Mouse (Mus musculus): ENCODE results near the gene Esrrg.

Gene Esrrg

DNA sequence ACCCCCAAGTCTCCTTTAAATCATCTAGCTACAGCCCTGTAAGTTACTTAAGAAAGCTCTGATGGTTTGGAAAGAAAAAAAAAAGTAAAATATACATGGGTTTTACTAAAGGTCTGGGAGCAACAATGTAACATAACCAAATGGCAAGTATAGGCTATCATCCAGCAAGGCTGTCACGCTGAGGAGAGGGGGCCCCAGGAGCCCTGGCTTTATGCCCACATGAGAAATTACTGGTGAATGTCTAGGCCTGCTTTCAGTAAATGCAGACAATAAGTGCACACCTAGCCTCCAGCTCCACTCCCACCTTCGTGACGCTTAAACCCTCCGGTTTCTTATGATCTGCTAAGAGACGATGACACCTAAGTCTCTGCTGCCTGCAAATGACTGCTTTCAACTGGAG, 360.9 kb downstream of the Esrrg start:
- DNase-seq (ENCODE audit: extremely low read depth, insufficient read length, low spot score): no peak

DNA sequence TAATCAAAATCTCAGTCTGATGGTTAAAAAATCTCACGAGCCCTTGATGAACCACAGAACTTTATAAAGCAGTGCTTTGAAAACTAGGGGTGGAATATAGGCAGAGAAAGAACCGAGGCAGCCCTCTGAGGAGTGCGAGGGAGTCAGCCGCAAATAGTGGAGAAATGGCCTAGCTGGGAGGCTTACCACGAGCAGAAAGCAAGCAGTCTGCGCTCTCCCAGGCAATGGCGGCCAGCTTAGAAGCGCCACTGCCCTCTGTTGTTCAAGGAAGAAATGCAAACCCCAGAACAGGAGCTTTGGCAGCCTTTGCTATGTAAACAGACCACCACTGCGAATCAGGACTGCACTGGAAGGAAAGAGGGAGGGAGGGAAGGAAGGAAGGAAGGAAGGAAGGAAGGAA, 365.8 kb downstream of the Esrrg start:
- no peak for DNase-seq (ENCODE audit: extremely low read depth, insufficient read length, low spot score)

DNA sequence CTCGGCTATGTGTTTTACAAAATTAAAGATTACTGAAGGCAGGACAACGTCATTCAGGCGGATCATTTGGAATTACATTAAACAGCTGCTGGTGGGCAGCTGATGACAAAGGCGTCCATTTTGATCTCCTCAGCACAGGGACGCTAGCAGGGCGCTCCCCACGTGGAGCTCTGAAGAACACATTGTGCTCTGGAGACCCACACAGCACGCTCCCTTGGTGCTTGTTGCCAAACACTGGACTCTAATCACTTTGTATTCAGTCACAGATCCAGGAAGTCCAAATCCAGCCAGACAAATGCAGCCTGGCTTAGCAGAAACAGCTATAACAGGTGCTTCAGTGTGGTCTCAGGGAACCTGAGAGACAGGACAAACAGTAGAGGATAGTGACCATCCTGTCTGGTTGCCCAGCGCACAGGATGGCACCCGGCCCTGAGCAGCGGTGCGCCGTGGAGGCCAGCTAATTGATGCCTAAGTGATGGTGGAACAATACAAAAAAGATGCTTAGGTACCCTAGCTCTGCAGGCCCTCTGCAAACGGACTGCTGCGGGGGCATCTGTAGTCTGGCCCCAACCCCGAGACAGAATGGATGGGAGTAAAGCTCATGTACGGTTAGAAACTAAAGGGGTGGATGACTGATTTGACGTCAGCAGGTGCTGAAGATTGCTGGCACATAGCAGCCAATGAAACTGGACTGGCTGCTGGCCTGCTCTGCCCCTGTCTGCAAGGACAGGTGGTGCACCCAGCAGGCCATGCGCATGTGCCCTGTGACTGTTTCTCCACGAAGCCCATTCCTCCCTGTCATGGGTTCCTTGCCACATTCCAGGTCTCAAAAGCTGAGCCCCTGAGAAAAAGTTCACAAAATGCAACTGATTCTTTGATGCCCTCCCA, 367.1 kb downstream of the Esrrg start:
- DNase-seq (ENCODE audit: extremely low read depth, insufficient read length, low spot score): no peak

DNA sequence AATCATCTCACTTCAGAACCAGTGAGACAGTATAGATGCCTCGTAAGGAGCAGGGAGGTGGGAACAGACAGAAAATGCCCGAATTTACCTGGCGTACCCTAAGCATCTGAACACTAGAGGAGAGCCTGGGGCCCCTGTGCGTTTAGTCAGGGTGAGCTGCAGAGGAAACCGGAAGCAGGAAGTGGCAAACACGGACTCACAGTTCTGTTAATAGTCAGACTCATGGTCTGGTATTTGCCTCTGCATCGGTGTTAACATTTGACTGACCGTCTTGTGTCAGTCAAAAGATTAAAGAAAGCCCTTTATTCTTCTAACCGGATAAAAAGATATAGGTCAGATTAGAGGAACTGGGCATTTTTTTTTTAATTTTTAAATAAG, 367.8 kb downstream of the Esrrg start:
- DNase-seq (ENCODE audit: extremely low read depth, insufficient read length, low spot score): no peak

DNA sequence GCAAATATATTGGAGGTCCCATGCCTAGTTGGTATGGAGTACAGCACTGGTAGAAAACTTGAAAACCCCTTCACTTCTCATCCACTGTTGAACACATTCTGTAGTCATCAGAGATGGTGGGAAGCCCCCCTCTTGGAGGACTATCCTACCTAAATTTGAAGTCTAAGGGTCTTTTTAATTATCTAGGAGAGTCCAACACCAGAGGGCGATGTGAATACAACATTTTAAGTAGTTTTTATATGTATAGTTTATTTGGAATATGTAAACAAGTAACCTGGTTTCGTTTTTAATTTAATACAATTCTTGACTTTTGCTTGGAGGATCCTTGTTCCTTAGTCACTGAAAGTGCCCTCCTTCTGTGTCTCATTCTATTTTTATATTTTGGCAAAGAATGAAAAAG, 372.4 kb downstream of the Esrrg start:
- no peak for DNase-seq (ENCODE audit: extremely low read depth, insufficient read length, low spot score)

DNA sequence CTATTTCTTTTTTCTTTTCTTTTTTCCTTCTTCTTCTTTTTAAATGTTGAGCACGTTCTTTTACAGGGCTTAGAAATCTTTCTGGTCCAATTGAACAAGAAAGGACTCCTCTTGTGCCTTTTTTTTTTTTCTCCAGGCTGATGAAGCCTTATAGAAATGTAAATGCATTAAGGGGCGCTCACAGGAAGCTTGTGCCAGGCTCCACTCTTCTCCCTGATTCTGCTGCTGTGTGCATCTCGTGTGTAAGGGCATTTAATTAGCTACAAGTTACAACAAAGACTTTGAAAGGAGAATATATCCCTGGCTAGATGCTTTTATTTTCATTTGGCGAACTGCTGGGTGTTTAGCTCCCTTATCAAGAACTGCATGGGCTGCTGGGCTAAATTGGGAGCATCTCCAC, 374.6 kb downstream of the Esrrg start:
- DNase-seq (ENCODE audit: extremely low read depth, insufficient read length, low spot score): no peak

DNA sequence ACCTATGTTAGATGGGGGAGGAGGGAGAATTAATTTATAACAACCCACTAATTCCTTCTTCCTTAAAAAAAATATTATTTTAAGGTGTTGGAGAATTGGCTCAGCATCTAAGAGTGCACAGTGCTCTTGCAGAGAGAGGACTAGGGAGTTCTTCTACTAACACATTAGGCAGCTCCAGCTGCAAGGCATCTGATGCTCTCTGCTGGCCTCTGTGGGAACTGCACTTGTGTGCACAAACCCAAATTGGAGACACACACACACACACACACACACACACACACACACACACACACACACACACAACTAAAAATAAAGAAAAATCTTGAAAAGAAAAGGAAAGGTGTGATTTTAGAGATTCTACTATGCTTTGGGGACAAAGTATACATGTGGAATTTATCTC, 381.6 kb downstream of the Esrrg start:
- no peak for DNase-seq (ENCODE audit: extremely low read depth, insufficient read length, low spot score)

DNA sequence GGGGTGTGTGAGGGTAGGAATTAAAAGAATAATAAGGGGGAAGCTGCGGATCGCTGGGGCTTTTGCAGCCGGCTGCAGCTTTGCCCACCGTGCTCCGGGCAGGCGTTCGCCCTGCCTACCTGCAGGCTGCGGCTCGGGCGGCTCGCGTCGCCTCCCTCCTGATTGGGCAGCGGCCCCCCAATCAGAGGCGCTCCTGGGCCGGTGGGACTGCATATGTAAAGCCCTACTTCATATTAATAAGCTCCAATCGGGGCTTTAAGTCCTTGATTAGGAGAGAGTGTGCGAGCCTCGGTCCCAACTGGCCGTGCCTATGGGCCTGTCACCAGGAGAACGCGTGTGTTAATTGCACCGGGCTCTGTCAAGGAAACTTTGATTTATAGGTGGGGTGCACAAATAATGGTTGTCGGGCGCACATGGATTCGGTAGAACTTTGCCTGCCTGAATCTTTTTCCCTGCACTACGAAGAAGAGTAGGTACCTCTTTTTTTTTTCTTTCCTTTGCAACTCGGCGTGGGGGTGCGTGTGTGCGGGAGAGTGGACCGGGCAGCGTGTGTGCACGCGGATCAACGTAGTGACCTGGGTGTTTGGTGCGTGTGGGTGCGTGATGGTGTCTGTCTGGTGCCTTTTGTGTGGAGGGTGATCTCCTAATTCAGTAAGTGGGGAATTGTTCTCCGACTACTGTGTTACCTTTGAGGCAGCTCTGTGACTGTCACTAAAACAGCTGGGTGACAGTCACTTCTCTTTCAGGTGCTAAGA, 389.2 kb downstream of the Esrrg start:
- DNase-seq (ENCODE audit: extremely low read depth, insufficient read length, low spot score): no peak

DNA sequence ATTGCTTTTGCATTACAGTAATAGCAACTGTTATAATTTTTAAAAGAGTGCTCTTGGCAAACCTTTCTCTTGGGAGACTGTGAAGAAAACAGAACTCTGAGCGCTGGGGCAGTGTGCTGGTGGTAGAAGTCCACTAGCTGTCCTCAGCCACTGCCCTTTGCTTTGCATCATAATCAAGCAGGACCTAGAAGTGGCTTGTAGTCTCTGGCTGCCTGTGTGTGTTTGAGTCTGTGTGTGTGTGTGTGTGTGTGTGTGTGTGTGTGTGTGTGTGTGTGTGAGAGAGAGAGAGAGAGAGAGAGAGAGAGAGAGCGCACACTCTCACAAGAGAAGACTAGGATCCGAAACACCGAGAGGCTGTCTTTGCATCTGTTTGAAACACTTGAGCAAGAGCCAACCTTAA, 390.5 kb downstream of the Esrrg start:
- DNase-seq (ENCODE audit: extremely low read depth, insufficient read length, low spot score): no peak

DNA sequence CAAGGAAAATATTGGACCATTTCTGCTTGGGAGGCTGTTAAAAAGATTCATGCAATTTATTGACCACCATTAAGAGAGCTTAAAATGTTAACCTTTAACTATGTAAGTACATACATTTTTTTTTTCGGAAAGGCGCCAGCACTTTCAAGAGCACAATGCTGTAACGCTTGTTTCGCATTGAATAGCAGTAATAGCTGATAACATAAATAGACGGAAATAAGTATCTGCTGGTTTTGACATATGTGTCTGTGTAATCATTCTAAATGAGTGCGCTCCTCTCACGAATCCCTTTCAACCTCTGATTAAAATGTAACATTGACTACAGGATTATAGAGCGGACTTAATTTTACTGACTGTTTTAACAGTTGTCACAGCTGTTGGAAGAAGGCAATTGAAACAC, 391.6 kb downstream of the Esrrg start:
- no peak for DNase-seq (ENCODE audit: extremely low read depth, insufficient read length, low spot score)

DNA sequence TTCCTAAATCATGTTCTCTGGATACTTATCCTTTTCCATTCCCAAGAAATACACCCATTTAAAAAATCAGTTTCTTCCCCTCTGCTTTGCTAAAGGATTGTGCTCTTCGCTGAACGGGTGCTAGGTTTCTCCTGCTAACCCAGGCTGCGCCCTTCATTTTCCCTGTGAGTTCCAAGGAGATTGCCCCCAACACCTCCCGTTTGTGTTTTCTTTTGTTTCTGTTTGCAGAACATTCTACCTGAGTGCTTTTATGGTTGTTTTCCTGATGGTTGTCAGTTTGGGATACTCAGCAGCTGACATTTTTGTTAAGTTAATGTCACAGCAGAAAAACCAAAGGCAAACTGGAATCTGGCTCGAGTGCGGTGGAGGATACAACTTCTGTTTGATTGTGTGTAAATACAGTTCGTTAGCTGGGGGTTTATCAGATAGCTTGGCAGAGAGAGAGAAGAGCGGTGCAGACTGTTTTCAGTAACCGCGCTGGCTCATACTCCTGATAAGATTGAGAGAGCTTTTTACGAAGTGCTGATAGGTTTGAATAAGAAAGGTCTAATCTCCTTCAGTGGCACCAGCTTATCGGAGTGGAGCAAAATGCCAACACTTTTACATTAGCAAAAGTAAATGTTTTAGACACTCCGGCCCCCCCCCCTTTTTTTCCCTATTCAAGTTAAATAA, 398.4 kb downstream of the Esrrg start:
- no peak for DNase-seq (ENCODE audit: extremely low read depth, insufficient read length, low spot score)

DNA sequence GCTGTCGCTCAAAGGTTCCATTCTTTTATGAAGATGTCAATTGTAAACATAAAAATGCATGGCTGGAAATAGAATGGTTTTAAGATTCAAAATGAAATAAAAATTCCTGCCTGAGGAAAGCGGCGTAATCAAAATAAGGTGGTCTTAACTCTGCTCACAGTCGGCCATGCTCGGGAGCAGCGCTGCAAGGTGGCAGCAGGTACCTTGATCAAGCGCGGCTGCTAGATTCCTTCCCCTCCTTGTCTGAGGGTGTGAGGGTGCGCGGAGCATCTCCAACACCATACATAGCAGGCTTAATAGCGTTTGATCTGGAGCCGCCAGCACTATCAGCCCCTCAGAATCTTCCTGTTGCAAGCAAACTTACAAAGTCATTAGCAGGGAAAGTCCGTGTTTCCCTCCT, 399.9 kb downstream of the Esrrg start:
- no peak for DNase-seq (ENCODE audit: extremely low read depth, insufficient read length, low spot score)

DNA sequence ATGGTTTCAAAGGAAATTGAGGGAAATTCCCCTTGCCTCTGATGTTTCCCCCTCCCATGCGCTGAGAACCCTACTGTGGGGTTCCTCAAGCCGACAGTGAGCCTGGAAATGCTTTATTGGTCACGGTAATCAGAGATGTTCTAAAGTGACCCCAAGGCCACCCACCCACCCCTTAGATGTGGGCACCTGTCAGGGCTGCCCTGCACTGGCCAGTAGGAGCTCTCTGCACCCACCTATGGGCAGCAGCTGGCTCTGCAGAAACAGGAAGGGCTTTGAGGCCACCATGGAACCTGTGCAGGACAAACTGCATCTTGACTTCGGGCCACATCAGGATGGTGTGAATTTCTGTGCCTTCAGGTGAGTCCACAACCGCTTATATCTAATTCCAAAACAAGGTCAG, 401.3 kb downstream of the Esrrg start:
- DNase-seq (ENCODE audit: extremely low read depth, insufficient read length, low spot score): no peak

DNA sequence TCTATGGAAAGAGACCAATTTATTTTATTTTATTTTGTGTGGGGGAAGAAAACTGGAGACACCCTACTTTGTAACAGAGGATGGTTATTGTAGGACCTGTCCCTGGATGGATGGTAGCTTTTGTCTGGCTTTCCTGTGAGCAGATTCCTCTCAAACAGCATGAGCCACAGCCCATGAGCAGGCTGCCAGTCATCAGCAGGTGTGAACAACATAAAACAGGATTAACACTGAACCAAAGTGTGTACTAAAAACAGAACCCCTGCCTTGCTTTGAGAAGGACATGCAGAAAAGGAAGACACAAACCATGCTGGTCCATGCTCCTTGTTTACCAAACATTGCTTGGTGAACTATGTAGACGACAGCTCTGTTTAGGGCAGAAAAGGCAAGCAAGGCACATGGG, 402.3 kb downstream of the Esrrg start:
- DNase-seq (ENCODE audit: extremely low read depth, insufficient read length, low spot score): no peak

DNA sequence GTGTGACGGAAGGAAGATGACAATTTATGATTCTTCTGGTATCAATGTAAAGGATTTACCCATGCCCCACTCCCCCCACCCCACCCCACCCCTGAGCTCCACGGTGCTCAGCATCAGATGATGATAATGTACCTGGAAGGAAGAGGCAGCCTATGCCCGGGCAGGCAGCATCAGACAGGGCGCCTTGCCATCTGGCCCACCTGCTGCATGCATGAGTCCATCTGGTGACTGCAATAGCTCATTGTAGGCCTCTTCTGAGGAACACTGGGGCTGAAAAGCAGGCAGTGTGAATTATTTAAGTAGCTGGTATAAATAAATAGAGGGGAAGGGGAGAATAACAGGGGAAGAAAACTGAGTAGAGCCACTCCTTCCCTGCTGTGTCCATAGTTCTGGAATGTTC, 405.8 kb downstream of the Esrrg start:
- DNase-seq (ENCODE audit: extremely low read depth, insufficient read length, low spot score): no peak

DNA sequence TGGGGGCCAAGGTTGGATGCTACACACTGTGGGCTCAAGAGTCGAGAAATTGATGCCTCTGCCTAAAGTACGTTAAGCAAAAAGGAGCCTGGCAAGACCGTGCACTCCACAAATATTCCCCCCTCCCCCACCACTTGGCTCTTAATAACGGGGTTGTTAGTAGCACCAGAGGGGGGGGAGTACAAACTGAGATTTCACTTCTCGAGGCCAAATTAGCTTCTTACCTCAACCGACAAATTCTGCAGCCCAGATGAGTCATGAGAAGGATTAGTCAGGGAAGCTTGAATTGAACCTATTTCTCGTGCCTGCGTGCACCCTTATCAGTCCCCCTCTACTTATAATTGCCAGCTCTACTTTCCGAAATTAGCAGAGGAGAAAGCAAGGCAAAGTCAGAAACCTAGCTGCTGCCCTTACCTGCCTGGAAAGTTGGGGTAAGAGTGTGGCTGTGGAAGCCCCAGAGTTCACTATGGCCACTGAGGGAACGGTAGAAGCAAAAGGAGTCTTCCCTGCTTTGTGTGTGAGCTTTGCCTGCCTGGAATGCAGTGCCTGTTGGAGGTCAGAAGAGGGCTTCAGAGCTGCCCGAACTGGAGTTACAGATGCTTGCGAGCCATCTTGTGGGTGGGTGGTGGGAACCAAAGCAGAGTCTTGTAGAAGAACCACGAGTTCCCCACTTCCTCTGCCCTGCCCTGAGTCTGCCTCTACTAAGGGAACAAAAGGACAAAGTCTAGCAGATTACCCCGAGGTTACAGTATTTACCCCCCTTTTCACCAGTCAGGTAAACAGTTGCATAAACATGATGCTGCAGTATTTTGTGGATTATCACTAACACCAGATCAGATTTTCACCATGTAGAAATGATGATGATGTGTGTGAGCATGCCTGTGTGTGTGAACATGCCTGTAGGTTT, 409.6 kb downstream of the Esrrg start:
- DNase-seq (ENCODE audit: extremely low read depth, insufficient read length, low spot score): no peak

DNA sequence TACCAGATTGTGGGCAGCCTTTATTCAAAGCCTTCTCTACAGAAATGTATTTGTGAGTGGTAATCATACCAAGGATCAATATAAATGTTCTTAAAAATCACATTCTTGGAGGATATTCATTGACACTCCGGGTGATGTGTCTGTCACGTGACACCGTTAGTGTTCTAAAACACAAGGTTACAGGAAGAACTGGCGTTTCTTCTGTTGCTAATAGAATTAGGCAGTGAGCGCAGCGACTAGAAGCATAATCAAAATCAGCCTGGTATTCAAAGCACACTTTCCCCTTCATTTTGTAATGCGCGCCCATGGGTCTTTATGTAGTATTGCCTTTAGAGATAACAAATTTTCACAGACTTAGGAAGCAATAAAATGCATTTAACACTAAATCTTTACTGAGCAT, 420.6 kb downstream of the Esrrg start:
- no peak for DNase-seq (ENCODE audit: extremely low read depth, insufficient read length, low spot score)

DNA sequence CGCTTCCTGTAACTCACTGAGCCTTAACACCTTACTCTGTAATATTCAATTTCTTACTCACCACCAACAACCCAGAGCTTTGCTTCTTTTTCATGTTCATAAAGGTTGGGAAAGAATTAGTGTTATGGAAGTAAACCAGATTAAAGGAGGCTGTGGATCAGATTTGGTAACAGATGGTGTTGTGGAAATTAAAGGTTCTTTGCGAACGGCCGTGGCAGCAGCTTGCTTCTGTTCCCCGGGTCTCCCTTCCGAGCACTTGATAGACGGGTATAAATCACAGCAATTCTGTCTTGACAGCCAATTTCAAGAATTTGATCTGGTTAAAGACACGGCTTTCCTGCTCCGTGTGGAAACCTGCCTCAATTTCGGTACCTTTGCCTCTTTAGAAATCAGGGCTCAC, 421.5 kb downstream of the Esrrg start:
- DNase-seq (ENCODE audit: extremely low read depth, insufficient read length, low spot score): no peak

DNA sequence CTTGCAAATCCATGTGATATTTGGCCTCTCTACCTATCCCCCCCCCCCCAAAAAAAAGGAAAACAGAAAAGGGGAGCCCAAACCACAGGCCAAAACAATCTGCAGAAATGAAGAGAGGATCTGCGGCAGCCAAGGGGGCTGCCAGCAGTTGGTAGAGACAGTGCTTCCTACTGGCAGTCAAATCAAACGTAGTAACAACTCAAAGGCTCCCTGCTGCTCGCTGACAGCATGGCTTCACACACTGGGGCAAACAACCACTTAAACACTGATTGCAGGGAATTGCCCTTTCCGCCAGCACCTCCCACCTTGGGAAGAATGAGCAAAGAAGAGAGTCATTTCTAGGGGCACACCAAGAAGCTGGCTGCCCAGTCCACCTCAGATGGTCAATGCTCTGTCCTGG, 422.7 kb downstream of the Esrrg start:
- DNase-seq (ENCODE audit: extremely low read depth, insufficient read length, low spot score): no peak

DNA sequence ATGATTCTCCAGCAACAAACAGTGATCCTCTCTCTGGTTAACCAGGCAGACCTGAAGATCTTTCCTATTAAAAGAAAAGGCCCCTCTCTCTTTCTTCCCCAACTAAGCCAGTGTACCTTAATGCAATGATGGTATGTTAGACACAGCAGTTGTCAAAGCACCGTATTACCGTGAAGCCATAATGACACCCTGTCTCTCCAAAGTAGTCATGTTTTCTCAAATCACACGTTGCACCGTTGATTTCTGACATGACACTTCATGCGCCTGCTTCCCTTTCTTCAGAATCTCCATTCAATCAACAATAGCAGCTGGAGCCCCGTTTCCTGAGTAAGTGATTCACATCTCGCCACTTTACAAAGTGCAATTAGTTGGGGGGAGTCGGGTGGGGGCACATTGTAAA, 427.4 kb downstream of the Esrrg start:
- DNase-seq (ENCODE audit: extremely low read depth, insufficient read length, low spot score): no peak

DNA sequence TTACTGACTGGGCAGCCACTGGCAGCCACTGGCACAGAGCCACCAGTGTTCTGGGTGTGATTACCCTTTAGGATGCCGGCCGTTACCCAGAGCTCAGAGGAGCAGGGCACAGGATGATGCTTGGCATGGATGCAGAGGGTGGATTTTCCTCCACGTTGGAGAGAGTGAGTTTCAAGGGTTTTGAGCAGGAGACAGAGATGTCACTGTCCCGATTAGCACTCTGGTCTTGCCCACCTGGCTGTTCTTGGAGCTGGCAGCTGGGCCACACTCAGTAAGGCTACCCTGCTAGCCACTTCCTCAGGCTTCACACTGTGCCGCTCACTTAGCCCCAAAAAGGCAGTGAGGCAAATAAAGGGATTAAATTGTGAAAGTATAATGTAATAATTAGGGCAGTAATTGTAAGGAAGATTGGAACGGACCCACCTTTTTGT, 438.1 kb downstream of the Esrrg start:
- no peak for DNase-seq (ENCODE audit: extremely low read depth, insufficient read length, low spot score)
